ENCODE assay signal across 15 mouse cellular contexts in the genomic region with DNA sequence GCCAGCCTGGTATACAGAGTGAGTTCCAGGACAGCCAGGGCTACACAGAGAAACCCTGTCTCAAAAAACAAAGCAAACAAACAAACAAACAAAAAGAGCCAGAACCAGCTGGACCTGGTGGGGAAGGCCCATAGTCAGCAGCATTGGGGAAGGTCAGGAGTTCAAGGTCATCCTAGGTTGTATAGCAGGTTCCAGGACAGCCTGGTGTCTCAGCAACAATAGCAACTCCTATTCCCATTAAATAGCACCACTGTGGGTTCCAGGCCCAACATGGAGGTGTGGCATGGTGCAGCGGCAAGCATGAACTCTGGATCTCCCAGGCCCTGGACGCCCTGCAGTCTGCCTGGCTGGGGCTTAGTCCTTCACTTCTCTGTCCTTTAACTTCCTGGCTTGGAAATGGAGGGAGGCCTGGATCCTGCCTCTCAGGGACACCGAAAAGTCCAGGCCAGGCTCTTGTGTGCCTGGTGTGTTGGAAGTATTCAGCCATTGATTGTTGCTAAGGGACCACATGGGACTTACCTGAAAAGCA.
"Had no signal": no experiment of that assay in that cellular context is flagged by ENCODE, and none has a peak within 500 bp of the region (broad histone marks: within the 10 kb centered on the region; RNA-seq: fewer than 3 reads in every experiment).

No protein-coding gene starts in this region.

- H3K9ac ChIP-seq: liver, embryonic 13.5 days had no signal

- H3K4me3 ChIP-seq: layer of hippocampus, adult 2 months; liver, embryonic 13.5 days had no signal

- H3K27ac ChIP-seq: liver, embryonic 13.5 days had no signal

- H3K4me2 ChIP-seq: liver, embryonic 13.5 days; midbrain, embryonic 11.5 days had no signal

- DNase-seq: kidney, postnatal 14 days; layer of hippocampus, adult 9-11 months; liver, embryonic 13.5 days; lung, adult 2 months; lung, postnatal 14 days; lung, postnatal 4 days; midbrain, embryonic 14.5 days; right cerebral cortex, adult 18-20 months; right cerebral cortex, postnatal 14 days; right cerebral cortex, postnatal 4 days; thymus, adult 2 months; thymus, postnatal 14 days; thymus, postnatal 4 days had no signal

- H3K9me3 ChIP-seq: liver, embryonic 13.5 days had no signal

- H3K27me3 ChIP-seq: liver, embryonic 13.5 days had no signal
